Mouse (Mus musculus) MEL (cell line): ENCODE measurements around the gene Nsd2.

Experiments used
- BHLHE40 ChIP-seq: IDR thresholded peaks from 2 replicates; pipeline ENCODE4 v1.6.1; 2012; ENCODE audit warnings: low read depth, mild to moderate bottlenecking, inconsistent platforms, low read length, improper control_type of control experiment, borderline replicate concordance
- EP300 ChIP-seq, 2 experiments: IDR thresholded peaks; 2 replicates each; pipeline ENCODE4 v1.6.1; 2011; ENCODE audit warnings: improper control_type of control experiment in 2 of 2, low read length in 2 of 2, low read depth in 1 of 2, mild to moderate bottlenecking in 1 of 2
- GATA1 ChIP-seq: IDR thresholded peaks from 2 replicates; pipeline ENCODE4 v1.6.1; 2011; ENCODE audit warnings: low read depth, low read length, improper control_type of control experiment
- POLR2A ChIP-seq, 2 experiments: IDR thresholded peaks; 2 replicates each; pipeline ENCODE4 v1.6.1; 2011 to 2012; ENCODE audit warnings: low read length in 2 of 2, mild to moderate bottlenecking in 2 of 2, control low read depth in 1 of 2, improper control_type of control experiment in 1 of 2, low read depth in 1 of 2, moderate library complexity in 1 of 2; ENCODE audit not compliant: control insufficient read depth in 1 of 2, insufficient read depth in 1 of 2, poor library complexity in 1 of 2
- RCOR1 ChIP-seq: IDR thresholded peaks from 2 replicates; pipeline ENCODE4 v1.6.1; 2012; ENCODE audit warnings: low read depth, mild to moderate bottlenecking, inconsistent platforms, low read length, improper control_type of control experiment
- ZNF384 ChIP-seq: IDR thresholded peaks from 2 replicates; pipeline ENCODE4 v1.6.1; 2012; ENCODE audit warnings: low read depth, mild to moderate bottlenecking, inconsistent platforms, low read length, improper control_type of control experiment

DNA sequence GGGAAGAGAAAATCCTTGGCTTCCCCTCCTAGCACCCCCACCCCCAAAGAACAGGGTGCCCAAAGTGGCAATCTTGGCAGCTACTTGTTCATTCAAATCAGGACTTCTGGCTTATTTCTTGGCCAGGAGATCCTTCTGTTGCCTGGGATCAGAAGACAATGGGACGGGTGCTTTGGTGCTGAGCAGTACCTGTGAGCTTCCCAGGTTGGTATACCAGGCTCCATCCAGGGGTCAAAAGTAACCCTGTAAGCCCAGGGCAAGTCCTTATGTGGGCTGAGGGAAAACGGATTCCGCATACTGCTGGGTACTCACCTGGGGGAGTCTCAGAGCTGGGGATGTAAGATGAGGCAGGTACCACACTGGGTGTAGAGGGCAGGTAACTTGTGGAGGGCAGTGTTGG is 79.6 kb downstream of the Nsd2 start:
- TF ChIP-seq EP300 (IDR thresholded peaks at IDR 0.05; ENCODE audit: low read depth in 1 of 2, low read length in 2 of 2) (no peak), GATA1 (no peak), POLR2A (IDR thresholded peaks at IDR 0.05; ENCODE audit: control insufficient read depth in 1 of 2, insufficient read depth in 1 of 2, low read depth in 1 of 2, low read length in 2 of 2, poor library complexity in 1 of 2) (no peak), RCOR1 (no peak), BHLHE40 (no peak), ZNF384 (no peak)
